In genomic region chr8:105531774-105532173, GRCm38 (mm10) we compare ENCODE assay signal across 10 mouse cellular contexts. TPM values are rescaled to one million over a fixed set of nuclear protein-coding genes. Genes with fewer than 3 reads are reported as not detected.
DNase-seq lines count a peak whose midpoint lies in the region; ATAC-seq and TF ChIP-seq lines count a peak whose summit lies in the region.
"Had no signal": no experiment of that assay in that cellular context is flagged by ENCODE, and none has a peak within 500 bp of the region (broad histone marks: within the 10 kb centered on the region; RNA-seq: fewer than 3 reads in every experiment).

No protein-coding gene starts in this region.

- H3K4me2 ChIP-seq in heart, postnatal 0 days (ENCODE audit: low read depth, low read length), result no peak overlapping the region
- H3K4me2 ChIP-seq: heart, embryonic 13.5 days had no signal

- H3K4me1 ChIP-seq in heart, postnatal 0 days (ENCODE audit: control insufficient read depth, insufficient read depth), result 0 out of 2 replicates have a peak, but pooled peaks cover 9% of the 10 kb centered on the region

- 59% methylated on average over 2 of the region's 2 CpGs for WGBS in heart, postnatal 0 days

- TF ChIP-seq EP300 in heart, postnatal 0 days (IDR thresholded peaks at IDR 0.05; ENCODE audit: low read depth), result no peak

- TF ChIP-seq CTCF in heart, postnatal 0 days (IDR thresholded peaks at IDR 0.05; ENCODE audit: low read depth), result peak; percentile 51

- ATAC-seq in heart, postnatal 0 days (ENCODE audit: insufficient read depth, low read depth), result no peak

- H3K4me3 ChIP-seq in heart, postnatal 0 days (ENCODE audit: low read depth, low read length), result no peak overlapping the region
- H3K4me3 ChIP-seq: heart, embryonic 13.5 days; myocyte had no signal

- H3K27me3 ChIP-seq in heart, postnatal 0 days (ENCODE audit: control insufficient read depth, insufficient read depth, low read length), result no peaks in the 10 kb centered on the region
- H3K27me3 ChIP-seq: heart, embryonic 13.5 days had no signal

- peaks cover 54% of the 10 kb centered on the region for H3K36me3 ChIP-seq in heart, postnatal 0 days (replicated peaks; ENCODE audit: control insufficient read depth, insufficient read depth, low read length)

- H3K27ac ChIP-seq in heart, postnatal 0 days (ENCODE audit: low read depth), result no peak overlapping the region
- H3K27ac ChIP-seq: heart, embryonic 13.5 days had no signal

- H3K9me3 ChIP-seq in heart, postnatal 0 days (replicated peaks; ENCODE audit: control insufficient read depth, low read length), result no peaks in the 10 kb centered on the region
- H3K9me3 ChIP-seq: heart, embryonic 13.5 days had no signal

- H3K9ac ChIP-seq in heart, postnatal 0 days (replicated peaks; ENCODE audit: low read depth, low read length), result no peak overlapping the region
- H3K9ac ChIP-seq: heart, embryonic 13.5 days had no signal

- peak; percentile 76 for DNase-seq in adrenal gland, adult 2 months
- DNase-seq in adrenal gland, postnatal 4 days (ENCODE audit: low spot score in 2 of 2), result no peak
- DNase-seq in urinary bladder, postnatal 14 days (ENCODE audit: low spot score), result peak; percentile 81
- no peak for DNase-seq in urinary bladder, postnatal 10 days (ENCODE audit: low spot score)
- peak; percentile 40 for DNase-seq in heart, postnatal 0 days (ENCODE audit: low spot score)
- DNase-seq in lung, postnatal 25 days (ENCODE audit: low spot score), result peak; percentile 70
- DNase-seq in thymus, postnatal 4 days, result peak; percentile 85
- DNase-seq in cerebellum, adult 11-12 months, result no peak

RNA-seq across cellular contexts. Expression of gene Hsd11b2, which starts 13.2 kb away (rescaled TPM):
- total RNA-seq in adrenal gland, adult 2 months (2021), result under 1 TPM; 0.14 to 0.35 TPM
- 1.2 and 2.2 TPM in 2 replicates for polyA plus RNA-seq in adrenal gland, adult 2 months (2012; rRNA removed)
- 10 to 100 TPM in 1 of 2 experiments, 1 to 10 TPM in 1; 3.7 to 15.0 TPM for total RNA-seq in adrenal gland, postnatal 4 days (2021)
- not detected in 2 replicates for total RNA-seq in heart, postnatal 0 days (2014; rRNA removed; ENCODE audit: low replicate concordance)
- polyA plus RNA-seq in heart, postnatal 0 days (2015; fragmentation: Nextera tagmentation; extraction: Ambion mirVana), result 0.18 and 0.25 TPM in 2 replicates

RNA-seq across cellular contexts. Expression of gene Atp6v0d1, which starts 34.1 kb away (rescaled TPM):
- total RNA-seq in adrenal gland, adult 2 months (2021), result 100 to 1,000 TPM; 113 to 118 TPM
- 77.6 and 80.3 TPM in 2 replicates for polyA plus RNA-seq in adrenal gland, adult 2 months (2012; rRNA removed)
- 100 to 1,000 TPM; 103 to 113 TPM for total RNA-seq in adrenal gland, postnatal 4 days (2021)
- total RNA-seq in heart, postnatal 0 days (2014; rRNA removed; ENCODE audit: low replicate concordance), result 52.1 and 60.8 TPM in 2 replicates
- polyA plus RNA-seq in heart, postnatal 0 days (2015; fragmentation: Nextera tagmentation; extraction: Ambion mirVana), result 57.5 and 58.9 TPM in 2 replicates

RNA-seq across cellular contexts. Expression of gene Zdhhc1, which starts 35.1 kb away (rescaled TPM):
- 10 to 100 TPM; 13.8 to 19.2 TPM for total RNA-seq in adrenal gland, adult 2 months (2021)
- 53.3 and 62.5 TPM in 2 replicates for polyA plus RNA-seq in adrenal gland, adult 2 months (2012; rRNA removed)
- 10 to 100 TPM; 26.2 to 28.6 TPM for total RNA-seq in adrenal gland, postnatal 4 days (2021)
- total RNA-seq in heart, postnatal 0 days (2014; rRNA removed; ENCODE audit: low replicate concordance), result 37.8 and 56.2 TPM in 2 replicates
- polyA plus RNA-seq in heart, postnatal 0 days (2015; fragmentation: Nextera tagmentation; extraction: Ambion mirVana), result 19.1 TPM in 2 replicates

Comparison
In these comparisons a context has a peak if more than half of its experiments do, and no peak if none do; other contexts are left out.
1. DNase-seq: peak in adrenal gland, adult 2 months (single experiment), urinary bladder, postnatal 14 days (single experiment), heart, postnatal 0 days (single experiment), lung, postnatal 25 days (single experiment) and thymus, postnatal 4 days (single experiment); none in adrenal gland, postnatal 4 days (0 of 2), urinary bladder, postnatal 10 days (single experiment) and cerebellum, adult 11-12 months (single experiment).